Mouse (Mus musculus): ENCODE measurements around the gene Fezf2. TPM values are rescaled to one million over a fixed set of nuclear protein-coding genes. Genes with fewer than 3 reads are reported as not detected.

Gene Fezf2
- total RNA-seq, 4 experiments from 2014 or later, result 25.8 to 29.3 (median 28.4) TPM

Other genes starting within 250 kb of the Fezf2 start
- under 1 TPM; 0.11 to 0.27 (median 0.19) TPM for gene Gm49355, start 64.2 kb downstream of the Fezf2 start, total RNA-seq (2022)
- gene 3830406C13Rik, start 64.0 kb downstream of the Fezf2 start, total RNA-seq (2022), result 10 to 100 TPM; 26.6 to 32.3 (median 30.6) TPM

Measured in left cerebral cortex, adult 8-10 months (tissue).